Mouse (Mus musculus): ENCODE measurements around the gene Dap. TPM values are rescaled to one million over a fixed set of nuclear protein-coding genes. Genes with fewer than 3 reads are reported as not detected.

Dap gene
- polyA plus RNA-seq, 1 experiment from 2014 or later = 148 TPM

DNA sequence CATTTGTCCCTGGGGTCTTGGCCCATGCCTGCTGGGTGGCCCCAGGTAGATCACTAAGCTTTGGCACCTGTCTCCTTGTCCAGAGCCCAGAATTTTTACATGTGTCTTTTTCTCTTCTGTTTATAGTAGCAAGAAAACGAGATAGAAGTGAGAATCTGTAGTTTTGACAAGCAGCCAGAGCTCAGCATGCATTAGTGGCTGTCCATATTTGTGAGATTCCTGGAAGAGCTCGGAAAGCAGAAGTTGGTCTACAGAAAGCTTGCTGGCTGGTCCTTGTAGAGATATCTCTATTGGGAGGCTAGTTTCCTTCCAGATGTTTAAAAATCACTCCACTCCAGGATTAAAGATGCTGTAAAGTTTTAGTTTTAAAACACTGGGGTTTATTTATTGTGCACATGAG, 25.9 kb downstream of the Dap start:
- DNase-seq (ENCODE audit: low spot score) (no peak), ATAC-seq (no peak)
- H3K4me2 ChIP-seq (replicated peaks; ENCODE audit: low read depth, low read length) = no peak overlapping the region
- H3K4me1 ChIP-seq (ENCODE audit: insufficient read depth, low read depth, low read length) = no peaks in the 10 kb centered on the region
- TF ChIP-seq EP300 (IDR thresholded peaks at IDR 0.05) = no peak
- no peak for TF ChIP-seq CTCF (IDR thresholded peaks at IDR 0.05)
- H3K36me3 ChIP-seq (ENCODE audit: insufficient read depth, low read length) = no peaks in the 10 kb centered on the region
- H3K4me3 ChIP-seq (ENCODE audit: low read depth, low read length) = no peak overlapping the region
- WGBS = 47% methylated on average over 2 of the region's 2 CpGs
- H3K27ac ChIP-seq (ENCODE audit: low read length) = no peak overlapping the region
- H3K9me3 ChIP-seq (ENCODE audit: low read length) = no peaks in the 10 kb centered on the region
- no peak overlapping the region for H3K9ac ChIP-seq (replicated peaks; ENCODE audit: low read depth)
- no peaks in the 10 kb centered on the region for H3K27me3 ChIP-seq (replicated peaks; ENCODE audit: insufficient read depth, low read length)

DNA sequence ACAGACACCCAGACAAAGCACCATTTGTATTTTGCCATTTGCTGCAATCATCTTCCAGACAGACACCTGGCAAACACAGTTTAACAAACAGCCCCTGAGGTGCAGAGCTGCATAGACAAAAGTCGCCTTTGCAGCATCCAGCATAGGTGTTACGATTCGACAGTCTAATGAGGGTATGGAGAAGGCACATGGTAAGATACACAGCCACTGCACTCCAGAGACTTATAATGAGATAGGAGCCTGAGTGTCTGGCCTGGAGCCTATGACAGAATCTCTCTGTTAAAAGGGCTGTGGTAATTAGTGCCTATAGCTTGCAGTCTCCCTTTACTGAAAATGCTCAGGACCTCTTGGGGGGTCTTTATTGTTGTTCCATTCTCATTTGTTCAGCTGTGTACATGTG, 26.6 kb downstream of the Dap start:
- H3K36me3 ChIP-seq (ENCODE audit: insufficient read depth, low read length) = no peaks in the 10 kb centered on the region
- H3K4me1 ChIP-seq (ENCODE audit: insufficient read depth, low read depth, low read length) = no peaks in the 10 kb centered on the region
- H3K9me3 ChIP-seq (ENCODE audit: low read length) = no peaks in the 10 kb centered on the region
- no peak overlapping the region for H3K9ac ChIP-seq (replicated peaks; ENCODE audit: low read depth)
- ATAC-seq (no peak), DNase-seq (ENCODE audit: low spot score) (no peak)
- no peak for TF ChIP-seq CTCF (IDR thresholded peaks at IDR 0.05)
- TF ChIP-seq EP300 (IDR thresholded peaks at IDR 0.05) = no peak
- no peak overlapping the region for H3K4me2 ChIP-seq (replicated peaks; ENCODE audit: low read depth, low read length)
- H3K27ac ChIP-seq (ENCODE audit: low read length) = no peak overlapping the region
- WGBS = 93% methylated on average over 3 of the region's 3 CpGs
- no peak overlapping the region for H3K4me3 ChIP-seq (ENCODE audit: low read depth, low read length)
- no peaks in the 10 kb centered on the region for H3K27me3 ChIP-seq (replicated peaks; ENCODE audit: insufficient read depth, low read length)

DNA sequence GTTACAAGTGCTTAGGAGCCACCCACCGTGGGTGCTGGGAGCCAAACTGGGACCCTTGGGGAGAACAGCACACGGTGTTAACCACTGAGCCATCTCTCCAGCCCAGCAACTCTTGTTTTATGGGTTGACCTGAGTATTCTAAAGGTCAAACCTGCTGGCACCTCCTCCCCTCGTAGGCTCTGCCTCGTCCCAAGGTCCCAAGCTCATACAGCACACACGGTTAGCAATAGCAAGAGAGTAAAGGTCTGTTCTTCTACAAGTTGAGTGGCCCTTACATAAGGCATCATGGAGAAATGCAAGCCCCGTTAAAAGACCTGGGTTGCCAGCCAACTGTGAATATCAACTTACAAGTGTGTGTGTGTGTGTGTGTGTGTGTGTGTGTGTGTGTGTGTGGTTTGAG, 27.1 kb downstream of the Dap start:
- 89% methylated on average over 6 of the region's 6 CpGs for WGBS

DNA sequence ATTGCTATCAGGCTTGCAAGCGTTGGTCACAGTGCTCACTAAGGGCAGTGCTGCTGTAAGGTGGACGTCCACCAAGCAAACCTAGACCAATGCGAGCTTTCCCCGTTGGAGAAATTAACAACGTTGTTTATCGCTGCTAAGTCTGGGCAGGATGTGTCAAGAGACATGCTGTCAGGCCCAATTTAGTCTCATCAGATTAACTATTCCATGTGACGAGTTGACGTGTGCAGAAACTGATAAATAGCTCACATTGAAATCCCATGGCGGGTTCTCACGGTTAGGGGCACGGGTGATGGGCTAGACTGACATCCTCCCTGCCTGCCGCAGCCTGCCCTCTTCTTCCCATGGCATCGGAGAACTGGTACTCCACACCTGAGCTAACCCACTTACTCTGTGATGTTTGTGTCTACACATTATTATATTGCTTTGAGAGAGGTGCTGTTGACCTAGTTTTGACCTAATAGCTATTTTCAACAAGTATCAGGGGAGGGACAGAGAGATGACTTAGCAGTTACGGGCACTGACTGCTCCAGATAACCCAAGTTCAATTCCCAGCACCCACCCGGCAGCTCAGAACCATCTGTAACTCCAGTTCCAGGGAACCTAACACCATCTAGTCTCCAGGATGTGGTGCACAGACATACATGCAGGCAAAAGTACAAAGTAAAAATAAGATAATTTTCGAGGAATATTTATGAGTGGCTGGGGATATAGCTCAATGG, 28.6 kb downstream of the Dap start:
- TF ChIP-seq EP300 (IDR thresholded peaks at IDR 0.05) = no peak
- TF ChIP-seq CTCF (IDR thresholded peaks at IDR 0.05) = no peak
- Histone ChIP-seq H3K4me3 (ENCODE audit: low read depth, low read length) (no peak overlapping the region), H3K27ac (ENCODE audit: low read length) (no peak overlapping the region), H3K9ac (replicated peaks; ENCODE audit: low read depth) (no peak overlapping the region), H3K4me1 (ENCODE audit: insufficient read depth, low read depth, low read length) (no peaks in the 10 kb centered on the region), H3K36me3 (ENCODE audit: insufficient read depth, low read length) (no peaks in the 10 kb centered on the region), H3K9me3 (ENCODE audit: low read length) (no peaks in the 10 kb centered on the region), H3K27me3 (replicated peaks; ENCODE audit: insufficient read depth, low read length) (no peaks in the 10 kb centered on the region), H3K4me2 (replicated peaks; ENCODE audit: low read depth, low read length) (no peak overlapping the region)
- DNase-seq (ENCODE audit: low spot score) (no peak), ATAC-seq (no peak)
- WGBS = 73% methylated on average over 16 of the region's 16 CpGs

More for the DNA sequence above, 27.1 kb downstream of the Dap start:
- H3K4me3 ChIP-seq (ENCODE audit: low read depth, low read length) = no peak overlapping the region
- no peak overlapping the region for H3K4me2 ChIP-seq (replicated peaks; ENCODE audit: low read depth, low read length)
- DNase-seq (ENCODE audit: low spot score) = no peak
- H3K36me3 ChIP-seq (ENCODE audit: insufficient read depth, low read length) = no peaks in the 10 kb centered on the region
- TF ChIP-seq CTCF (IDR thresholded peaks at IDR 0.05) = no peak
- no peak for TF ChIP-seq EP300 (IDR thresholded peaks at IDR 0.05)
- H3K27me3 ChIP-seq (replicated peaks; ENCODE audit: insufficient read depth, low read length) = no peaks in the 10 kb centered on the region
- H3K9ac ChIP-seq (replicated peaks; ENCODE audit: low read depth) = no peak overlapping the region
- H3K4me1 ChIP-seq (ENCODE audit: insufficient read depth, low read depth, low read length) = no peaks in the 10 kb centered on the region
- no peaks in the 10 kb centered on the region for H3K9me3 ChIP-seq (ENCODE audit: low read length)
- no peak for ATAC-seq
- no peak overlapping the region for H3K27ac ChIP-seq (ENCODE audit: low read length)

DNA sequence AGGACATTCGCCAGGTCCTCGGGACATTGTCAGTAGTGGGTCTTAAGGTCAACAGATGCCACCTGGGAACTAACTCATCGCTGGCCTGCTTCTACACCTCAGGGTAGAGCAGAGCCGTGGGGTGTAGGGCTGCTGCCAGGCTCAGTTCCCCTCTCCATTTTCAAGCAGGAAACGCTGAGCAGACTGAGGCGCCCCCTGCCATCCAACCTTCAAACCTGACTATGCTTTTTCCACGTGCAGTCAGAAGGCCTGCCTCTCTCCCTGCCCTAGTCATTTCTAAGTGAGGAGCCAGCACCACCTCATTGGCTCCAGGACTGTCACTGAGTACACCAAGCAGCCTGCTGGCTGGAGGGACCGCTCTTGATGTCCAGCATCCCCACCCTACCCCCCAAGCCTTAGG, 29.3 kb downstream of the Dap start:
- Histone ChIP-seq H3K27ac (ENCODE audit: low read length) (no peak overlapping the region), H3K9ac (replicated peaks; ENCODE audit: low read depth) (no peak overlapping the region), H3K4me2 (replicated peaks; ENCODE audit: low read depth, low read length) (no peak overlapping the region), H3K4me3 (ENCODE audit: low read depth, low read length) (no peak overlapping the region), H3K9me3 (ENCODE audit: low read length) (no peaks in the 10 kb centered on the region), H3K27me3 (replicated peaks; ENCODE audit: insufficient read depth, low read length) (no peaks in the 10 kb centered on the region), H3K4me1 (ENCODE audit: insufficient read depth, low read depth, low read length) (no peaks in the 10 kb centered on the region), H3K36me3 (ENCODE audit: insufficient read depth, low read length) (no peaks in the 10 kb centered on the region)
- no peak for DNase-seq (ENCODE audit: low spot score)
- ATAC-seq = no peak
- TF ChIP-seq EP300 (IDR thresholded peaks at IDR 0.05) = no peak
- TF ChIP-seq CTCF (IDR thresholded peaks at IDR 0.05) = no peak
- WGBS = 63% methylated on average over 8 of the region's 8 CpGs

DNA sequence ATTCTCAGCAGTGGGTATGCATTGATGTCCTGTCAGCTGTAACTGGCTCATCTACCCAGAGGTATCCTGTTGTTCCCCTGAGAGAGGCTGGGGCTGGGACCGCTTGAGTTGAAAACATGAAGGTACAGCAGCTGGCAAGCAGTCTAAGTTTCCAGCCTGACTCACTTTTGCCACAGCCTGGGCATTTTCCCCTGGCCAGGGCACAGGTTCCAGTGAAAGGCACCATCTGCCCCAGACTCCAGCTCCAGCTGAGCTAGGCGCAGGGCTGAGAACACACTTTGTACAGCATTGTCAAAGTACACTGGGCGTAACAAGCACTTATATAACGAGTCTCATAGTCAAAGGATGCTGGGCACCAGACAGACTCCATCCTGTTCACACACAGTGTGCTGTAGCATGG, 29.8 kb downstream of the Dap start:
- ATAC-seq = no peak
- no peak for DNase-seq (ENCODE audit: low spot score)
- Histone ChIP-seq H3K9ac (replicated peaks; ENCODE audit: low read depth) (no peak overlapping the region), H3K4me1 (ENCODE audit: insufficient read depth, low read depth, low read length) (no peaks in the 10 kb centered on the region), H3K9me3 (ENCODE audit: low read length) (no peaks in the 10 kb centered on the region), H3K4me3 (ENCODE audit: low read depth, low read length) (no peak overlapping the region), H3K27ac (ENCODE audit: low read length) (no peak overlapping the region), H3K4me2 (replicated peaks; ENCODE audit: low read depth, low read length) (no peak overlapping the region), H3K36me3 (ENCODE audit: insufficient read depth, low read length) (no peaks in the 10 kb centered on the region), H3K27me3 (replicated peaks; ENCODE audit: insufficient read depth, low read length) (no peaks in the 10 kb centered on the region)
- 87% methylated on average over 4 of the region's 4 CpGs for WGBS
- no peak for TF ChIP-seq CTCF (IDR thresholded peaks at IDR 0.05)

Data from lung, postnatal 0 days (tissue).